Mouse (Mus musculus) midbrain, embryonic 15.5 days (tissue): ENCODE measurements at regions not wholly inside any gene's neighbourhood (a gene's known extent, or its start where the extent isn't known, plus 50 kb on each side); places are given as distances from the start of the nearest gene placed in this dataset.
A peak's percentile ranks its signal among the peaks of the same experiment; 100 is the strongest.

ENCODE experiments used
- ATAC-seq: fragments of 200-750 bp; cut with Nextera tagmentation; replicated peaks from 2 replicates; pipeline ENCODE4 v1.8.0; 2017; ENCODE audit warnings: moderate TSS enrichment
- H3K27ac ChIP-seq: fragments of 300-500 bp; sonication (generic); 2 replicates; pipeline ENCODE4 v1.5.1; 2015; ENCODE audit warnings: mild to moderate bottlenecking, inconsistent platforms
- H3K27me3 ChIP-seq: fragments of 300-500 bp; sonication (generic); replicated peaks from 2 replicates; pipeline ENCODE4 v1.6.1; 2015; ENCODE audit warnings: inconsistent platforms
- H3K36me3 ChIP-seq: fragments of 300-500 bp; sonication (generic); replicated peaks from 2 replicates; pipeline ENCODE4 v1.6.1; 2015; ENCODE audit warnings: inconsistent platforms
- H3K4me1 ChIP-seq: fragments of 300-500 bp; sonication (generic); 2 replicates; pipeline ENCODE4 v1.6.1; 2015; ENCODE audit warnings: inconsistent platforms
- H3K4me2 ChIP-seq: fragments of 300-500 bp; sonication (generic); 2 replicates; pipeline ENCODE4 v1.6.1; 2015; ENCODE audit warnings: inconsistent platforms, mild to moderate bottlenecking, moderate library complexity
- H3K4me3 ChIP-seq: fragments of 300-500 bp; sonication (generic); 2 replicates; pipeline ENCODE4 v1.5.1; 2015; ENCODE audit warnings: mild to moderate bottlenecking, inconsistent platforms
- H3K9ac ChIP-seq: fragments of 300-500 bp; sonication (generic); 2 replicates; pipeline ENCODE4 v1.6.1; 2015; ENCODE audit warnings: mild to moderate bottlenecking, inconsistent platforms
- H3K9me3 ChIP-seq: fragments of 300-500 bp; sonication (generic); 2 replicates; pipeline ENCODE4 v1.6.1; 2016; ENCODE audit warnings: inconsistent platforms
- WGBS: fragments of 180-500 bp; shearing (Covaris S2); methylation state at CpG from one replicate; pipeline ENCODE4 v1.1.7; 2015; ENCODE audit warnings: mixed read lengths; 5-methylcytosine and 5-hydroxymethylcytosine counted together

DNA sequence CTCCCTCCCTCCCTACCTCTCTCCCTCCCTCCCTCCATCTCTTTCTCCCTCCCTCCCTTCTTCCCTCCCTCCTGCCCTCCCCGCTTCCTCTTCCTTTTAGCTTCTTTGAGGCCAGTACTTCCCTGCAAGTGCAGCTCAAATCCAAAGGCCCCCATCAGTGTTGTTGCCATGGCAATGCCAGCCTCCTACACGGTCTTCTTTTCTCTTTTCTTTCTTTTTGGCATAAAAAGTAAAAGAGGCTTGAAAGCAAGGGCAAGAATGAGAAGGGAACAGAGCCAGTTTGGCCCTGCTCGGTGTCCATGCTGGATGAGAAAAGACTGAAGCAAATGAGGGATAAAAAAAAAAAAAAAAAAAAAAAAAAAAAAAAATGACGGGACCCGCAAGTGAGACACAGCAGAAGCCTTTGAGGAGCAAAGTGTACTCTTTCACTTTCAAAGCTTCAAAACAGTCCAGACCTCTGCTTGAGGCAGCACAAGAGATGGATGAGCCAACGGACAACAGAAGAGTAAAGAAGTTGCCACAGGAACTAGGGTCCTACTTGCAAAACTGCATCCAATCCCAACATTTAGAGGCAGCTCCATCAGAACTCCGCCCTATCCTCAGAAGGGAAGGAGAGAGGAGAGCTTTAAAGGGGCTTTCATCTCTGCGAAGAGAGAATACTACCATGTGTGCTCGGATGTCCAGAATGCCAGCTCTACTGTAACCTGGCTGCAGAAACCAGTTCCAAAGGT lies 106.9 kb upstream of the Pabpc6 start:
- no peak overlapping the region for H3K4me2 ChIP-seq
- peaks cover 18% of the 10 kb centered on the region for H3K4me1 ChIP-seq
- H3K9me3 ChIP-seq = no peaks in the 10 kb centered on the region
- WGBS = 20% methylated on average over 8 of the region's 9 CpGs
- no peak overlapping the region for H3K4me3 ChIP-seq
- no peaks in the 10 kb centered on the region for H3K36me3 ChIP-seq
- no peaks in the 10 kb centered on the region for H3K27me3 ChIP-seq
- peak overlapping the region; percentile 65 for H3K27ac ChIP-seq
- no peak overlapping the region for H3K9ac ChIP-seq
- ATAC-seq = peak; percentile 85

DNA sequence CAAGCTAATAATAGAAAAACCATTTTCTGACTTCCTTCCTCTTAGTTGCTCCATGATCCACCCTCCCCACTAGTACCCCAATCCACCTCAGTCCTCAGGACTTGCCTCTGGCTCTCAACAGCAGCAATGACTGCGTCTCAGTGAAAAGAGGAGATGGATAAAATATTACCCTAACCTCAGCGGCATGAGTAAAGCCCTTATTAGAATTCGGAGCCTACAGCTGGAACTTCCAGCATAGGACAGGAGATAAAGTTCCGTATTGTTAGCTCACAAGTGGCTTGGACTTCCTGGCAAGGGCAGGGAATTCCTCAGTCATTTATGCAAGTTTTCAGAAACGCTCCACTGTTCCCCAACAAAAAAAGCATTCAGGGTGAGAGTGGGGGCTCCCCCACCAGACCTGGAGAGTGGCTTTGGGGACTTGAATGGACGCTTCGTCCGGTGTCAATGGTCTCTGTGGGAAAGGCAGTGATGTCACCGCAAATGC lies 106.2 kb upstream of the Pabpc6 start:
- H3K36me3 ChIP-seq = no peaks in the 10 kb centered on the region
- ATAC-seq = peak; percentile 85
- no peak overlapping the region for H3K4me3 ChIP-seq
- no peaks in the 10 kb centered on the region for H3K27me3 ChIP-seq
- 7% methylated on average over 9 of the region's 9 CpGs for WGBS
- peaks cover 18% of the 10 kb centered on the region for H3K4me1 ChIP-seq
- H3K9me3 ChIP-seq = no peaks in the 10 kb centered on the region
- H3K4me2 ChIP-seq = no peak overlapping the region
- peak overlapping the region; percentile 70 for H3K27ac ChIP-seq
- no peak overlapping the region for H3K9ac ChIP-seq

DNA sequence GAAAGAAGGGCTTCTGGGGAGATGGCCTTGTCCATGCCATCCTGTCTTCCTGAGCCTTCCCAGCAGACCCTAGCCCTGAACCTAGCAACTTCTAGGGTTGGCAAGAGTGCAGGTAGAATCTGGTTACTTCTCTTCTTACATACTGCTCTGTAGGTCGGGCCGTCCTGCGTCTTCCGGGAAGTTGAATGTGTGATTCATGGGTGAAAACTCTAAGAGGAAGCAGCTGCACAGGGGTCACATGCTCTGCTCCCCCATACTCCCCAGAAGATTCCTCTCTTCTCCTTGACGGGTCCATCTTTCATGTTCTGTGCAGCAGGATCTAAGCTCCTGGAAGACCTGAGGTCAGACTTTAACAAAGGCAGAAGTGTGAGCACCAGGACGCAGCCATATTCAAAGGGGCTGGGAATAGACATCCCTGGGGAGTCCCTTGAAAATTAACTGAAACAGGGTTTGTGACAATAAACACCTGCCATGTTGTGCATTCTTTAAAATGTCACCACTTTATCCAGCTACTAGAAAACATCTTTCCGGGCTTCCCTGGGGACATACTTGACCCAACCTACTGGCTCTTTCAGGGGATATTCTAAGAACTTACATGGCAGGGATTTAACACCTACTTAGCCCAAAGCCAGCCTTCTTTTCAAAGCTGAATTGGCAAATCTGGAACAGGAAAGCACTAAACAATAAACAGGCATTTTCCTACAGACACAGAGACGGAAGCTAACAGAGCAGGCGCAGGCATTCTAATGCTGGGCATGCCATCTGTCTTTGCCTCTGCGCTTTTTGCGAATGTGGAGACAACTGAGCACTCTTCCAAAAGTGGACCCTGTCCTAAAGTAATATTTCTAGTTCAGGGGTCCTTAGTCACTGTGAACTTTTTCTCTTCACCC lies 105.5 kb upstream of the Pabpc6 start:
- Histone ChIP-seq H3K4me3 (no peak overlapping the region), H3K36me3 (no peaks in the 10 kb centered on the region), H3K9me3 (no peaks in the 10 kb centered on the region), H3K4me1 (peaks cover 18% of the 10 kb centered on the region), H3K27ac (peak overlapping the region; percentile 70), H3K4me2 (no peak overlapping the region), H3K27me3 (no peaks in the 10 kb centered on the region), H3K9ac (no peak overlapping the region)
- 42% methylated on average over 11 of the region's 11 CpGs for WGBS
- 0 out of 2 replicates have a peak, but pooled peaks have one; percentile 25 for ATAC-seq

DNA sequence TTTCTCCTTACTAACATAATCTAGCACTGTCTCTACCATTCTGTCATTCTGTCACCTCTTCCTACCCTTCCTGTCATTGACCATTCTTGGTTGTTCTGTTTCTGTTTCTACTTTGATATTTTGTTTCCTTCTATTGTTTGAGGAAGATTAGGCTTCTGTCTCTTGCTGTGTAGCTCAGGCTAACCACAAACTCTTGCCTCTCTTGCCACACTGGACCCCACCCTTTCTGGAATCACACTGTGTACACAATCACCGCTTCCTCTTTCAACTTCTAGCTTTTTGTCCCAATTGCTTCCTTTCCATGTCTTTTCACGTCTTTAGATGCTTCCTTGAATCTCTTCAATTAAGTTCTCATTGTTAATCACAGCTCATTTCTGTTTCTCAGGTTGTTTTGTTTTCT lies 104.2 kb upstream of the Pabpc6 start:
- Histone ChIP-seq H3K4me1 (peaks cover 18% of the 10 kb centered on the region), H3K9ac (no peak overlapping the region), H3K27me3 (no peaks in the 10 kb centered on the region), H3K4me3 (no peak overlapping the region), H3K36me3 (no peaks in the 10 kb centered on the region), H3K4me2 (no peak overlapping the region), H3K27ac (peak overlapping the region; percentile 70; the same call in 1 of the 2 replicates), H3K9me3 (no peaks in the 10 kb centered on the region)
- no peak for ATAC-seq
- 86% methylated on average over 2 of the region's 2 CpGs for WGBS

DNA sequence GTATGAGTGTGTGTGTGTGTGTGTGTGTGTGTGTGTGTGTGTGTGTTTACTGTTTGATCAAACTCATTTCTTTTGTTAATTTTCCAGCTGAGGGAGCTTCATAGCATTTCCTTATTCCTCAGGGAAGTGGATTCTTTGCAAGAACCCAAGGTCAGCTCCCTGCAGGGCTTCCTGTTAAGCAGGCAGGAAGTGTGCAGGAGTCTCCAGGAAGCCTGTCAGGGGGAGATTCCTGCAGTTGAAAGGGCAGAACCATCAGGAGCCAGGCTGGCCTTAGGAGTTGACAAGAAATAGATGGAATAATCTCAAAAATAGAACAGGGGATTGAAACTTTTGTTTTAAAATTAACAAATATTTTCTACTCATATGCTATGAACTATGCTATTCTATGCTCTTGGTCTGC lies 98.8 kb upstream of the Pabpc6 start:
- ATAC-seq = no peak
- Histone ChIP-seq H3K4me1 (peaks cover 19% of the 10 kb centered on the region), H3K9ac (no peak overlapping the region), H3K4me3 (no peak overlapping the region), H3K36me3 (no peaks in the 10 kb centered on the region), H3K27me3 (no peaks in the 10 kb centered on the region), H3K4me2 (no peak overlapping the region), H3K27ac (no peak overlapping the region), H3K9me3 (no peaks in the 10 kb centered on the region)

DNA sequence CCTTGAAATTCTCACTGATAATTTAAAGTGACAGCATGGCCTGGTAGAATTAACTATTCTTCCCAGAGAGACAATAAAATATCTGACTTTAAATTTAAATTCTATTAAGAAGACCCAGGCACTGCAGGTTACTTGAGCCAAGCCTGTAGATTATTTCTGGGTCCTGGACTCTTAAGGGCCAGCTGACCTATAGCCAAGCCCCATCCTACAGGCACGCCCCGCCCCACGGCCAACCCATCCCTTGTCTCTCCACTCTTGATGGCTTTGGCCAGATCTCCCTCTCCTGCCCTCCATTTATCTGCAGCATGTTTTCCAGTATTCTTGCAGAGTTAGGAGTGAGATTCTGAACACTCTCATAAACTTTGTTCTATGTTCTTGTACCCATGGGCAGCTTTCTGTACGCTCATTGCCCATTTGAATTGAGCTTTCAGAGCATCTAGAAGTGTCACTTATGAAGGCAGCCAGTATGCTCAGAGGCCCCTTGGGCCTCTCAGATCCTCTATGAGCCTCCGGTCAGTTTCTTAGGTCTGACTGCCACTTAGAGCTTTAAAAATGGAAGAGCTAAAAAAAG lies 96.2 kb upstream of the Pabpc6 start:
- Histone ChIP-seq H3K9me3 (no peaks in the 10 kb centered on the region), H3K9ac (no peak overlapping the region), H3K4me2 (no peak overlapping the region), H3K4me1 (peaks cover 34% of the 10 kb centered on the region), H3K36me3 (no peaks in the 10 kb centered on the region), H3K27ac (peak overlapping the region; percentile 79), H3K27me3 (peaks cover 6% of the 10 kb centered on the region; the same call in 1 of the 2 replicates), H3K4me3 (no peak overlapping the region)
- WGBS = 47% methylated on average over 5 of the region's 5 CpGs
- ATAC-seq = no peak

DNA sequence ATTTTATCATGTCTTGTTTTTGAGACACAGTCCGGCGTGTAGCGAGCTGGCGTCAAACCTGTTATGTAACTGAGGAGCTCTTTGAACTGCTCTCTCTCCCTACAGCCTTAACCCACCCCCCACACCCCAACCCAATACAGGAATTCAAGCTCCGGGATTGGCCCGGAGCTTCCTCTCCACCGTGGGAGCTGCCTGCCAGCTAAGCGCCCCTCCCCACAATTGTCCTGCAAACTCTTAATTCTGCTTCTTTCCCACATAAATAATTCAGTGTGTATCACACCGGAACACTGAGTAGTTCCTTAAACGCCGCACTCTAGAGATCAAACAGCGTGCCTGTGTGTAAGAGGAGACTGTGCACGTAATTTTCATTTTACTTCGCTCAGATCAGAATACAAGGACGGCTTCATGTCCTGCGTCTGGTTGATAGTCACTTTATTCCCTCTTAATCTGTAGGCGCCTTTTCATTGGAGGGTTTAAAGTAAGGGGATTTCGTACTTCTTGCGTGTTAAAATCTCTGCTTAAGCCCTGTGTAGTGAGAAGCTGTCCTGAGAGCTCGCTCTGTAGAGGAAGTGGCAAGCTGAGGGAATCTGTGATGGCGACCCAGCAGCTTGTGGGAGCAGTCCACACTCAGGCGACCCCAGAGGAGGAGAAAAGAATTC lies 95.3 kb upstream of the Pabpc6 start:
- under 1% methylated on average over 22 of the region's 22 CpGs for WGBS
- peaks cover 38% of the 10 kb centered on the region for H3K4me1 ChIP-seq
- peak overlapping the region; percentile 79 for H3K27ac ChIP-seq
- peak overlapping the region; percentile 76 for H3K4me2 ChIP-seq
- peak overlapping the region; percentile 39 for H3K4me3 ChIP-seq
- ATAC-seq = peak; percentile 90
- peaks cover 6% of the 10 kb centered on the region; the same call in 1 of the 2 replicates for H3K27me3 ChIP-seq
- no peaks in the 10 kb centered on the region for H3K9me3 ChIP-seq
- H3K9ac ChIP-seq = peak overlapping the region; percentile 27; the same call in 1 of the 2 replicates
- H3K36me3 ChIP-seq = no peaks in the 10 kb centered on the region

DNA sequence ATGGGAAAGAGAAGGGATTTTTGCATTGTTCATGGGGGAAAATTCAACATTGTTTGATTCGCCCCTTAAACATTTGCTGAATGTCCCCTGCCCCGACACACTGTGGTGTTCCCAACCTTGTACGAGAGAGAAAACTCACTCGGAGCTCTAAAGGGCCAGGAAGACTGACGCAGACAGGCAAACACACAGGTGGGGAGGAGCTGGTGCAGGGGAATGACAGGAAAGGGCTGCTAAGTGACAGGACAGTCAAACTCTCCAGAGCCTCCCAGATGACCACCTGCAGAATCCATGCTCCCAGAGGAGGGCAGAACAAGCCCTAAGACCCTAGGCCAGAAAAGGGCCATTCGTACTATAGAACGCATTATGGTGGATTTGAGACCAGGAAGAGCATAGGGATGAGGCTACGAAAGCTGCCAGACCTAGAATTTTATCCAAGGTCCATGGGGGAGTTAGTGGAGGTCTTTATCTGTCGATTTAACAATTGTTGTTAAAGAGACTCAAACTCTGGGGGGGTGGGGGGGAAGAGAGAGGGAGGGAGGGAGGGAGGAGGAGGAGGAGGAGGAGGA lies 94.6 kb upstream of the Pabpc6 start:
- H3K4me1 ChIP-seq = peaks cover 43% of the 10 kb centered on the region

DNA sequence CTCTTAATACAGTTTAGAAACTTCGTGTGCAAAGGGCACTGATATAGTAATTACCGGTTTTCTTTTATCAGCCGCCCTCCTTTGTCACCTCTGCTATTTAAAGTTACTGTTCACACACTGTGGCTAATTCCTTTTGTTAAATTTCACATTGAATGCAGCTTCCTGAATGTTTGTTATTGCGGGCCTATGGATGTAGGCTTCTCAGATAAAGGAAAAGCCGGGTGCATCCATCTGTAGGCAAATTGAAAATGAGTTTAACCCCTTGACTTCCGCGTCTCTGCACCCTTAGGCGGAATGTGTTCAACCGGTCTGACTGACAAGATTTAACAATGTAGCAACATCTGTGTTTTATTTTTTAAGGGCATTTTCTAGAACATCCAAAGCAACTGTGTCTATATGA lies 93.6 kb upstream of the Pabpc6 start:
- Histone ChIP-seq H3K36me3 (no peaks in the 10 kb centered on the region), H3K27ac (peak overlapping the region; percentile 45; the same call in 1 of the 2 replicates), H3K4me3 (no peak overlapping the region), H3K27me3 (peaks cover 6% of the 10 kb centered on the region; the same call in 1 of the 2 replicates), H3K4me1 (peaks cover 43% of the 10 kb centered on the region), H3K4me2 (no peak overlapping the region), H3K9ac (no peak overlapping the region), H3K9me3 (no peaks in the 10 kb centered on the region)
- no peak for ATAC-seq
- 11% methylated on average over 9 of the region's 9 CpGs for WGBS

More for the DNA sequence above, 94.6 kb upstream of the Pabpc6 start:
- 5% methylated on average over 9 of the region's 9 CpGs for WGBS
- ATAC-seq = 0 out of 2 replicates have a peak, but pooled peaks have one; percentile 12
- peak overlapping the region; percentile 14; the same call in 1 of the 2 replicates for H3K4me3 ChIP-seq
- H3K9ac ChIP-seq = peak overlapping the region; percentile 36
- peak overlapping the region; percentile 77 for H3K27ac ChIP-seq
- H3K36me3 ChIP-seq = no peaks in the 10 kb centered on the region
- H3K9me3 ChIP-seq = no peaks in the 10 kb centered on the region
- H3K4me2 ChIP-seq = peak overlapping the region; percentile 76
- H3K27me3 ChIP-seq = peaks cover 6% of the 10 kb centered on the region; the same call in 1 of the 2 replicates

DNA sequence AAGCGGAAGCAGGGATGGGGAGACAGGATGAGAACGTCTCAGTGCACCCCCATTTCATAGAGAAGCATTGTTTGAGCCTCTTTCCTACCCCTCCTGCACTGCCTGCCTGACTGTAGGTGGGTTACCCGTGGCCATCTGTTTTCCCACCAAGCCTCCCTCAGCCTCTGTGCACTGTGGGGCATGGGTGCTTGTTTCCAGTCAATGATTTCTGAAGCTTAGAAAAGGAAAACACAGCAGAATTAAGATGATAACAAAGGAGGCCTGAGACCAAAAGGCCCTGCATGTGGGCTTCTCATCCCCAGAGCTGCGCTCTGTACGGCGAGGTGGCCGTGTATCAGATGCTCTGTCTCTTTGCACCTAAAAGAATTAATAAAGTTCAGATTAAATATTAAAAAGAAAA lies 92.9 kb upstream of the Pabpc6 start:
- no peak for ATAC-seq
- Histone ChIP-seq H3K4me3 (no peak overlapping the region), H3K4me1 (peaks cover 43% of the 10 kb centered on the region), H3K27me3 (peaks cover 6% of the 10 kb centered on the region; the same call in 1 of the 2 replicates), H3K36me3 (no peaks in the 10 kb centered on the region), H3K9ac (no peak overlapping the region), H3K4me2 (no peak overlapping the region), H3K27ac (peak overlapping the region; percentile 34; the same call in 1 of the 2 replicates), H3K9me3 (no peaks in the 10 kb centered on the region)
- 14% methylated on average over 7 of the region's 7 CpGs for WGBS

DNA sequence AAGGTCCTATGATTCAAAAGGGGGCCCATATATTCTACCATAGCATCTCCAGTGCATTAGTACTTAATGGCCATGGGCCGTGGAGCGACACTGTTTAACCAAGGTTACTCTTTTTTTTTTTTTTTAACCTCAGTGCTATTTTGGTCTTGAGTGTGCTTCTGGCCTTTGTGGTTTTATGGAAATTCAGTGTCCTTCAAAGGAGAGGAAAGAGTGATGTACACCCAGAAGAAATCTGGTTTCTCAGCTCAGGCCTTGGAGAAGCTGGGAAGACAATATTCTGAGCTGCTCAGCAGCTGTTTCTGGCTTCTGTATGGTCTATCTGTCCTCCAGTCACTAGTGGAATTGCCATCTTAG lies 91.2 kb upstream of the Pabpc6 start:
- Histone ChIP-seq H3K36me3 (no peaks in the 10 kb centered on the region), H3K27me3 (peaks cover 6% of the 10 kb centered on the region; the same call in 1 of the 2 replicates), H3K9ac (no peak overlapping the region), H3K27ac (0 out of 2 replicates have a peak overlapping the region, but pooled peaks have one; percentile 54), H3K9me3 (no peaks in the 10 kb centered on the region), H3K4me3 (no peak overlapping the region), H3K4me1 (peaks cover 43% of the 10 kb centered on the region), H3K4me2 (no peak overlapping the region)
- 88% methylated on average over 2 of the region's 2 CpGs for WGBS
- no peak for ATAC-seq
